Mouse (Mus musculus) ES-Bruce4 (cell line): Measurements from ENCODE around the gene Rbfox3. TPM values are rescaled to one million over a fixed set of nuclear protein-coding genes. Genes with fewer than 3 reads are reported as not detected.

Experiments used
- H3K27ac ChIP-seq: 2 replicates; pipeline ENCODE4 v1.5.1; 2012; ENCODE audit warnings: low read length, inconsistent platforms; ENCODE audit not compliant: insufficient read depth
- H3K27me3 ChIP-seq: 2 replicates; pipeline ENCODE4 v1.6.1; 2012; ENCODE audit warnings: mild to moderate bottlenecking, low read length, inconsistent platforms; ENCODE audit not compliant: control insufficient read depth, poor library complexity, insufficient read depth, severe bottlenecking
- H3K36me3 ChIP-seq: 2 replicates; pipeline ENCODE4 v1.6.1; 2012; ENCODE audit warnings: inconsistent platforms, mild to moderate bottlenecking, low read length, moderate library complexity; ENCODE audit not compliant: control insufficient read depth, poor library complexity, insufficient read depth, severe bottlenecking
- H3K4me1 ChIP-seq: one replicate; pipeline ENCODE4 v1.8.1; 2011; ENCODE audit warnings: low read length; ENCODE audit not compliant: control insufficient read depth, insufficient read depth
- H3K4me3 ChIP-seq: 2 replicates; pipeline ENCODE4 v1.5.1; 2011; ENCODE audit warnings: low read depth, mild to moderate bottlenecking, low read length
- H3K9ac ChIP-seq: 2 replicates; pipeline ENCODE4 v1.6.1; 2012; ENCODE audit warnings: low read depth, mild to moderate bottlenecking, inconsistent platforms; ENCODE audit not compliant: poor library complexity, severe bottlenecking
- H3K9me3 ChIP-seq: replicated peaks from 2 replicates; pipeline ENCODE4 v1.6.1; 2012; ENCODE audit warnings: mild to moderate bottlenecking, low read length, inconsistent platforms; ENCODE audit not compliant: control insufficient read depth, poor library complexity, insufficient read depth, severe bottlenecking
- CTCF ChIP-seq: IDR thresholded peaks from one replicate; pipeline ENCODE4 v1.8.1; 2011; ENCODE audit warnings: low read depth, low read length
- EP300 ChIP-seq: IDR thresholded peaks from 2 replicates; pipeline ENCODE4 v1.6.1; 2011; ENCODE audit warnings: low read depth, low read length; ENCODE audit not compliant: insufficient read depth
- POLR2A ChIP-seq: IDR thresholded peaks from one replicate; pipeline ENCODE4 v1.8.1; 2011; ENCODE audit warnings: low read length; ENCODE audit not compliant: insufficient read depth
- polyA plus RNA-seq: library from polyadenylated mRNA; stranded (reverse); fragments of >200 nt; gene quantifications from 2 replicates; pipeline ENCODE4 v1.2.4, GENCODE M21; 2011; ENCODE audit warnings: low read depth; ENCODE audit not compliant: missing spikeins, insufficient read depth, insufficient read length

Rbfox3 gene
- polyA plus RNA-seq, 1 experiment: 0.85 TPM

GRCm38 (mm10) chr11:118755003-118755402 is 156.4 kb downstream of the Rbfox3 start:
- Histone ChIP-seq H3K27ac (no peak overlapping the region), H3K4me1 (no peaks in the 10 kb centered on the region), H3K36me3 (no peaks in the 10 kb centered on the region), H3K4me3 (no peak overlapping the region), H3K9ac (no peak overlapping the region), H3K9me3 (no peaks in the 10 kb centered on the region), H3K27me3 (no peaks in the 10 kb centered on the region)
- no peak for TF ChIP-seq POLR2A
- no peak for TF ChIP-seq CTCF
- TF ChIP-seq EP300: no peak

- no peak overlapping the region for H3K27ac ChIP-seq
- H3K4me3 ChIP-seq: no peak overlapping the region
- no peaks in the 10 kb centered on the region for H3K36me3 ChIP-seq
- no peak overlapping the region for H3K9ac ChIP-seq
- H3K9me3 ChIP-seq: no peaks in the 10 kb centered on the region
- no peaks in the 10 kb centered on the region for H3K4me1 ChIP-seq
- no peaks in the 10 kb centered on the region for H3K27me3 ChIP-seq
- TF ChIP-seq EP300 (no peak), CTCF (no peak), POLR2A (no peak)
These were observed 156.9 kb downstream of the Rbfox3 start for GRCm38 (mm10) chr11:118754535-118754934.

GRCm38 (mm10) chr11:118751879-118752616 is 159.3 kb downstream of the Rbfox3 start:
- Histone ChIP-seq H3K4me1 (no peaks in the 10 kb centered on the region), H3K4me3 (no peak overlapping the region), H3K36me3 (no peaks in the 10 kb centered on the region), H3K9ac (no peak overlapping the region), H3K9me3 (no peaks in the 10 kb centered on the region), H3K27ac (no peak overlapping the region), H3K27me3 (no peaks in the 10 kb centered on the region)
- no peak for TF ChIP-seq EP300
- no peak for TF ChIP-seq POLR2A
- TF ChIP-seq CTCF: no peak

GRCm38 (mm10) chr11:118750745-118751330 is 160.6 kb downstream of the Rbfox3 start:
- no peaks in the 10 kb centered on the region for H3K9me3 ChIP-seq
- no peak overlapping the region for H3K9ac ChIP-seq
- H3K27me3 ChIP-seq: no peaks in the 10 kb centered on the region
- no peak overlapping the region for H3K27ac ChIP-seq
- no peak overlapping the region for H3K4me3 ChIP-seq
- H3K36me3 ChIP-seq: no peaks in the 10 kb centered on the region
- H3K4me1 ChIP-seq: no peaks in the 10 kb centered on the region
- no peak for TF ChIP-seq CTCF
- TF ChIP-seq EP300: no peak
- no peak for TF ChIP-seq POLR2A

GRCm38 (mm10) chr11:118749541-118749940 is 161.9 kb downstream of the Rbfox3 start:
- H3K36me3 ChIP-seq: no peaks in the 10 kb centered on the region
- H3K4me1 ChIP-seq: no peaks in the 10 kb centered on the region
- H3K9ac ChIP-seq: no peak overlapping the region
- H3K27ac ChIP-seq: no peak overlapping the region
- no peak for TF ChIP-seq EP300
- TF ChIP-seq CTCF: no peak
- no peak for TF ChIP-seq POLR2A
- no peak overlapping the region for H3K4me3 ChIP-seq
- H3K27me3 ChIP-seq: no peaks in the 10 kb centered on the region
- H3K9me3 ChIP-seq: no peaks in the 10 kb centered on the region

GRCm38 (mm10) chr11:118748622-118749021 is 162.8 kb downstream of the Rbfox3 start:
- no peaks in the 10 kb centered on the region for H3K4me1 ChIP-seq
- no peaks in the 10 kb centered on the region for H3K36me3 ChIP-seq
- TF ChIP-seq POLR2A: no peak
- TF ChIP-seq CTCF: no peak
- no peak for TF ChIP-seq EP300
- H3K4me3 ChIP-seq: no peak overlapping the region
- H3K27ac ChIP-seq: no peak overlapping the region
- no peaks in the 10 kb centered on the region for H3K27me3 ChIP-seq
- H3K9ac ChIP-seq: no peak overlapping the region
- H3K9me3 ChIP-seq: no peaks in the 10 kb centered on the region
